Mouse (Mus musculus) cerebellum, adult 11-12 months (tissue): ENCODE data around the gene Vipr2.

Source experiments
- DNase-seq: peaks from one replicate; pipeline ENCODE4 v3.0.0; 2022

The Vipr2 gene

GRCm38 (mm10) chr12:116101945-116102344, 24.4 kb downstream of the Vipr2 start:
- no peak for DNase-seq

- no peak for DNase-seq
Observed at GRCm38 (mm10) chr12:116109451-116110353, 32.2 kb downstream of the Vipr2 start.

- no peak for DNase-seq
Observed at GRCm38 (mm10) chr12:116111007-116111694, 33.6 kb downstream of the Vipr2 start.

- no peak for DNase-seq
Observed at GRCm38 (mm10) chr12:116115781-116116180, 38.3 kb downstream of the Vipr2 start.

GRCm38 (mm10) chr12:116116455-116116854, 38.9 kb downstream of the Vipr2 start:
- DNase-seq, result no peak

GRCm38 (mm10) chr12:116117352-116117929, 39.9 kb downstream of the Vipr2 start:
- DNase-seq, result no peak

- no peak for DNase-seq
Observed at GRCm38 (mm10) chr12:116119001-116119400, 41.5 kb downstream of the Vipr2 start.

- no peak for DNase-seq
Observed at GRCm38 (mm10) chr12:116123786-116124185, 46.3 kb downstream of the Vipr2 start.

GRCm38 (mm10) chr12:116130936-116131335, 53.4 kb downstream of the Vipr2 start:
- no peak for DNase-seq

- DNase-seq, result no peak
Observed at GRCm38 (mm10) chr12:116132909-116133308, 55.4 kb downstream of the Vipr2 start.

- DNase-seq, result no peak
Observed at GRCm38 (mm10) chr12:116135906-116136305, 58.4 kb downstream of the Vipr2 start.

GRCm38 (mm10) chr12:116138322-116139205, 61.0 kb downstream of the Vipr2 start:
- DNase-seq, result no peak

- DNase-seq, result no peak
Observed at GRCm38 (mm10) chr12:116140605-116141004, 63.1 kb downstream of the Vipr2 start.

GRCm38 (mm10) chr12:116141816-116142215, 64.3 kb downstream of the Vipr2 start:
- DNase-seq, result no peak

- DNase-seq, result no peak
Observed at GRCm38 (mm10) chr12:116142464-116142863, 64.9 kb downstream of the Vipr2 start.

- DNase-seq, result no peak
Observed at GRCm38 (mm10) chr12:116145246-116145645, 67.7 kb downstream of the Vipr2 start.

- no peak for DNase-seq
Observed at GRCm38 (mm10) chr12:116145686-116146085, 68.2 kb downstream of the Vipr2 start.

- DNase-seq, result no peak
Observed at GRCm38 (mm10) chr12:116146996-116147634, 69.6 kb downstream of the Vipr2 start.

- peak; percentile 62 for DNase-seq
Observed at GRCm38 (mm10) chr12:116152866-116153428, 75.4 kb downstream of the Vipr2 start.

- no peak for DNase-seq
Observed at GRCm38 (mm10) chr12:116156792-116157532, 79.4 kb downstream of the Vipr2 start.

- DNase-seq, result no peak
Observed at GRCm38 (mm10) chr12:116159223-116159622, 81.7 kb downstream of the Vipr2 start.
